Comparison of ENCODE assay signal across 7 mouse cellular contexts in the genomic region with DNA sequence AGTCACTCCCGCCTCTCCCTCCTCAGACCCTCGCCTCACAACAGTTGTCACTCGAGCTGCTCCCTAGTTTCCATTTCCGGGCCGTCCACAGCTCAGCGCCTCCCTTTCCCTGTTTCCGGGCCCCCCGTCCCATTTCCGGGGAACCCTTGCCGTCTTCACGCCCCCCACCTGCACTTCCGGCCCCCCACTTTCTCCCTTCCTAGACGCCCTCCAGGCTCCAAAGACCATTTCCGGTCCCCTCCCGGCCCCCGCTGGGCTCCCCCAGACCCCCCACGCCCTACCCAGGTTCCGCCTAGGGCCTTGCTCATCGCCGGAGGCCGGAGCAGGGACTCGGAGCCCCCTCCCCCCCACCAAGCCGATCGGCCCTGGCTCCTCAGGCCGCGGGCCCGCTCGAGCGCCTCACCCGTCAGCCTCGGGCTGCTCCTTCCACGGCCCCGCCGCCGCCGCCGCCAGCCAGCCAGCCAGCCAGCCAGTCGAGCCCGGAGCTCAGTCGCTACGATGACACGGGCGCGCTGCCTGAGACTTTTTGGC. TPM values are rescaled to one million over a fixed set of nuclear protein-coding genes. Genes with fewer than 3 reads are reported as not detected.
DNase-seq lines count a peak whose midpoint lies in the region; ATAC-seq and TF ChIP-seq lines count a peak whose summit lies in the region.

No protein-coding gene starts in this region.

- ATAC-seq in activated CD4-positive, CD25-positive, alpha-beta regulatory T cell, adult 4 months, result peak; percentile 32
- peak; percentile 54 for ATAC-seq in intestine, postnatal 0 days
- peak; percentile 67 for ATAC-seq in limb, embryonic 11.5 days (ENCODE audit: insufficient number of reproducible peaks, low FRiP score, low TSS enrichment, low read depth)
- peak; percentile 75 for ATAC-seq in midbrain, embryonic 13.5 days

- no peaks in the 10 kb centered on the region for H3K9me3 ChIP-seq in intestine, postnatal 0 days (ENCODE audit: control insufficient read depth)
- H3K9me3 ChIP-seq in limb, embryonic 11.5 days (ENCODE audit: control insufficient read depth, low read length), result no peaks in the 10 kb centered on the region
- H3K9me3 ChIP-seq in midbrain, embryonic 13.5 days, result no peaks in the 10 kb centered on the region

- H3K4me1 ChIP-seq in intestine, postnatal 0 days (replicated peaks; ENCODE audit: control insufficient read depth, insufficient read depth, low read length), result no peaks in the 10 kb centered on the region
- no peaks in the 10 kb centered on the region for H3K4me1 ChIP-seq in limb, embryonic 11.5 days (ENCODE audit: control insufficient read depth, insufficient read depth, low read length)
- H3K4me1 ChIP-seq in midbrain, embryonic 13.5 days (replicated peaks), result peaks cover 32% of the 10 kb centered on the region
- H3K4me1 ChIP-seq in small intestine, adult 2 months (ENCODE audit: control insufficient read depth, insufficient read depth, insufficient read length, low read length), result no peaks in the 10 kb centered on the region

- DNase-seq in embryo, embryonic 10 days (ENCODE audit: low spot score), result peak; percentile 69
- peak; percentile 58 to 77 for DNase-seq in gastrocnemius, postnatal 4 days (ENCODE audit: low spot score in 2 of 2)
- peak; percentile 73 for DNase-seq in limb, embryonic 11.5 days (ENCODE audit: low spot score)

- WGBS in intestine, postnatal 0 days, result under 1% methylated on average over 44 of the region's 44 CpGs
- under 1% methylated on average over 32 of the region's 44 CpGs for WGBS in limb, embryonic 11.5 days
- under 1% methylated on average over 39 of the region's 44 CpGs for WGBS in midbrain, embryonic 13.5 days
- under 1% methylated on average over 39 of the region's 44 CpGs for WGBS in small intestine, adult 2 months

- no peak for TF ChIP-seq POLR2A in small intestine, adult 2 months (IDR thresholded peaks at IDR 0.05; ENCODE audit: low read depth, low read length)

- H3K9ac ChIP-seq in intestine, postnatal 0 days (ENCODE audit: low read depth, low read length), result peak overlapping the region; percentile 99
- H3K9ac ChIP-seq in limb, embryonic 11.5 days (ENCODE audit: low read length), result peak overlapping the region; percentile 92
- H3K9ac ChIP-seq in midbrain, embryonic 13.5 days (replicated peaks), result peak overlapping the region; percentile 96

- peak overlapping the region; percentile 76 for H3K4me2 ChIP-seq in intestine, postnatal 0 days (replicated peaks; ENCODE audit: low read depth)
- peak overlapping the region; percentile 63 for H3K4me2 ChIP-seq in limb, embryonic 11.5 days (ENCODE audit: low read depth, severe bottlenecking)
- peak overlapping the region; percentile 82 for H3K4me2 ChIP-seq in midbrain, embryonic 13.5 days (replicated peaks)

- TF ChIP-seq CTCF in intestine, postnatal 0 days (IDR thresholded peaks at IDR 0.05; ENCODE audit: low read depth), result no peak
- no peak for TF ChIP-seq CTCF in small intestine, adult 2 months (IDR thresholded peaks at IDR 0.05; ENCODE audit: extremely low read depth, insufficient read length, insufficient replicate concordance, low read depth, low read length)

- peak overlapping the region; percentile 99 for H3K27ac ChIP-seq in intestine, postnatal 0 days (ENCODE audit: low read depth, low read length)
- peak overlapping the region; percentile 86 for H3K27ac ChIP-seq in limb, embryonic 11.5 days (replicated peaks; ENCODE audit: low read depth, low read length)
- peak overlapping the region; percentile 97 for H3K27ac ChIP-seq in midbrain, embryonic 13.5 days
- H3K27ac ChIP-seq in small intestine, adult 2 months (ENCODE audit: insufficient read depth, low read depth, low read length), result peak overlapping the region; percentile 78

- peak overlapping the region; percentile 97 for H3K4me3 ChIP-seq in intestine, postnatal 0 days (ENCODE audit: low read depth, low read length)
- peak overlapping the region; percentile 90 for H3K4me3 ChIP-seq in limb, embryonic 11.5 days (ENCODE audit: low read depth, low read length)
- peak overlapping the region; percentile 93 for H3K4me3 ChIP-seq in midbrain, embryonic 13.5 days (replicated peaks)
- peak overlapping the region; percentile 95 for H3K4me3 ChIP-seq in small intestine, adult 2 months (ENCODE audit: low read depth, low read length)

- H3K27me3 ChIP-seq in intestine, postnatal 0 days (replicated peaks; ENCODE audit: control insufficient read depth, insufficient read depth, low read length), result no peaks in the 10 kb centered on the region
- H3K27me3 ChIP-seq in limb, embryonic 11.5 days (ENCODE audit: control insufficient read depth, insufficient read depth, low read length), result no peaks in the 10 kb centered on the region
- no peaks in the 10 kb centered on the region for H3K27me3 ChIP-seq in midbrain, embryonic 13.5 days
- H3K27me3 ChIP-seq in small intestine, adult 2 months (ENCODE audit: control insufficient read depth, insufficient read depth, low read length), result no peaks in the 10 kb centered on the region

- H3K36me3 ChIP-seq in intestine, postnatal 0 days (ENCODE audit: control insufficient read depth, insufficient read depth), result no peaks in the 10 kb centered on the region; the same call in 1 of the 2 replicates
- H3K36me3 ChIP-seq in limb, embryonic 11.5 days (ENCODE audit: control insufficient read depth, insufficient read depth, low read length), result no peaks in the 10 kb centered on the region
- peaks cover 7% of the 10 kb centered on the region for H3K36me3 ChIP-seq in midbrain, embryonic 13.5 days
- peaks cover 2% of the 10 kb centered on the region for H3K36me3 ChIP-seq in small intestine, adult 2 months (ENCODE audit: control insufficient read depth, insufficient read depth, low read length)

RNA-seq across cellular contexts. Expression of a gene that starts 1.0 kb away (rescaled TPM):
- polyA plus RNA-seq in activated CD4-positive, CD25-positive, alpha-beta regulatory T cell, adult 4 months (2017; shearing (Covaris generic)), result 1 to 10 TPM; 2.7 to 3.3 TPM
- 1 to 10 TPM; 3.8 TPM for total RNA-seq in gastrocnemius, postnatal 4 days (2021)
- 14.4 and 18.5 TPM in 2 replicates for polyA plus RNA-seq in intestine, postnatal 0 days (2015; fragmentation: Nextera tagmentation; extraction: Ambion mirVana)
- polyA plus RNA-seq in limb, embryonic 11.5 days (2014; fragmentation: Nextera tagmentation; extraction: Ambion mirVana), result 6.5 and 7.1 TPM in 2 replicates
- polyA plus RNA-seq in midbrain, embryonic 13.5 days (2015; fragmentation: Nextera tagmentation; extraction: Ambion mirVana), result 6.5 and 8.5 TPM in 2 replicates
- polyA plus RNA-seq in small intestine, adult 2 months (2012; rRNA removed), result 2.3 and 3.1 TPM in 2 replicates

RNA-seq across cellular contexts. Expression of a gene that starts 1.6 kb away (rescaled TPM):
- polyA plus RNA-seq in activated CD4-positive, CD25-positive, alpha-beta regulatory T cell, adult 4 months (2017; shearing (Covaris generic)), result 100 to 1,000 TPM; 129 to 152 TPM
- 100 to 1,000 TPM; 266 to 274 TPM for total RNA-seq in gastrocnemius, postnatal 4 days (2021)
- polyA plus RNA-seq in intestine, postnatal 0 days (2015; fragmentation: Nextera tagmentation; extraction: Ambion mirVana), result 40.7 and 46.4 TPM in 2 replicates
- polyA plus RNA-seq in limb, embryonic 11.5 days (2014; fragmentation: Nextera tagmentation; extraction: Ambion mirVana), result 74.5 and 76.6 TPM in 2 replicates
- 78.5 and 85.0 TPM in 2 replicates for polyA plus RNA-seq in midbrain, embryonic 13.5 days (2015; fragmentation: Nextera tagmentation; extraction: Ambion mirVana)
- 2.6 and 8.7 TPM in 2 replicates for polyA plus RNA-seq in small intestine, adult 2 months (2012; rRNA removed)

Comparison
In these comparisons a context has a peak if more than half of its experiments do, and no peak if none do; other contexts are left out.
1. Peak in every context shown above with its lines: DNase-seq, ATAC-seq, H3K4me3 ChIP-seq and H3K27ac ChIP-seq.